Mouse (Mus musculus) brain, embryonic 14.5 days (tissue): ENCODE data around the gene Lrr1. TPM values are rescaled to one million over a fixed set of nuclear protein-coding genes. Genes with fewer than 3 reads are reported as not detected.
A peak's percentile ranks its signal among the peaks of the same experiment; 100 is the strongest.

Source experiments
- DNase-seq: peaks from one replicate; pipeline ENCODE4 v3.0.0-alpha.2; 2011; ENCODE audit warnings: low read depth
- CTCF ChIP-seq: fragments of 200-500 bp; IDR thresholded peaks from 2 replicates; pipeline ENCODE4 v1.5.1; 2012; ENCODE audit warnings: inconsistent platforms, mild to moderate bottlenecking, moderate library complexity, borderline replicate concordance; ENCODE audit not compliant: insufficient read depth, insufficient read length; ENCODE audit errors: extremely low read depth
- POLR2A ChIP-seq: fragments of 200-500 bp; IDR thresholded peaks from 2 replicates; pipeline ENCODE4 v1.6.1; 2012; ENCODE audit warnings: mild to moderate bottlenecking, inconsistent platforms, borderline replicate concordance; ENCODE audit not compliant: poor library complexity, insufficient read depth, insufficient read length, severe bottlenecking; ENCODE audit errors: extremely low read depth
- polyA plus RNA-seq: library from polyadenylated mRNA; depleted of rRNA; stranded (reverse); fragments of >200 nt; gene quantifications from 2 replicates; pipeline ENCODE4 v1.2.3, GENCODE M21; 2012

Lrr1 gene
- polyA plus RNA-seq, 1 experiment: 4.9 TPM

- no peak for DNase-seq
- TF ChIP-seq CTCF: no peak
- TF ChIP-seq POLR2A: no peak
Observed at GRCm38 (mm10) chr12:69191396-69191795, 22.8 kb downstream of the Lrr1 start.

GRCm38 (mm10) chr12:69192637-69193036 lies 24.0 kb downstream of the Lrr1 start:
- TF ChIP-seq POLR2A (no peak), CTCF (no peak)
- no peak for DNase-seq

DNA sequence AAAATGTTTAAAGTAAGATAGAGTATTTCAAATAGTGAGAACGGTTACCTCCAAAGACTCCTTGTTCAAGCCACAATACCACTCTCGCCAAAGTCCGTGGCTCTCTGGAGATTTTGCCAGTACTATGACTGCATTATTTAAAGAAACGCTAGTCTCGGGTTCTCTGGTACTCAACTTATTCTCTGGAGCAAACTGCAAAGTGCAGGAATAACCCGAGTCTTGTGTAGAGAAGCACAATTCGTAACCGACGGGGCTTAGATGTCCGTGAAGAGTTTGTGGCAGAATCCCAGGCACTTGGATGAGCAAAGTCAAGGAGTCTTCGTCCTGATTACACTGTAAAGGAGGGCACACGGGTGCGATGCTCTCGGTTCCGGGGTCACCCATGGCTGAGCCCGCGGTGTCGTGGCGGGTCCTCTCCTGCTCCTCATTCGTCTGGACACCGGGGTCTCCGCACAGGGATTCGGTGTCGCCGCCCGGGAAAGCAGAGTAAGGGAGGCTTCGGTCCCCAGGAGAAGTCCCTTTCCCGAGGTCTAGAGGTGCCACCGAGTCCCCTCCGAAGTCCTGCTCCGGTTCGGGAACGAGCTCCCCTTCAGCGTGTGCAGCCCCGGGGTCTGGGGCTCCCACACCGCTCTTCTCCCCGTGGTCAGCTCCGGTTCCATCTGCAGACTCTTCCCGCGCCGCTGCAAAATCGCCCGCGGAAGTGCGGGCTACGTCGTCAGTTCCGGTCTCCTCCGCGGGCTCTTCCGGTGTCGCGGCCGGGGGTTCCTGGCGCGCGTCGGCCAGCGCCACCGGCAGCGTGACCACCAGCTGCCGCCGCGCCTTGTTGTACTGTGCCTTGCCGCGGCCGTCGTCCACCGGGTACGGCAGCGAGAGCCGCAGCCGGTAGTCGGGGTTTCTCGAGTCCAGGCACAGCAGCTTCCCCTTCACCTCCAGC lies 28.1 kb downstream of the Lrr1 start, which contains the start of gene Gm49383:
Gm49383 (minus strand) TSS at position 661 of the 934 bp plus-strand sequence.
- peak; percentile 93 for DNase-seq
- TF ChIP-seq CTCF (no peak), POLR2A (peak; percentile 96)

DNA sequence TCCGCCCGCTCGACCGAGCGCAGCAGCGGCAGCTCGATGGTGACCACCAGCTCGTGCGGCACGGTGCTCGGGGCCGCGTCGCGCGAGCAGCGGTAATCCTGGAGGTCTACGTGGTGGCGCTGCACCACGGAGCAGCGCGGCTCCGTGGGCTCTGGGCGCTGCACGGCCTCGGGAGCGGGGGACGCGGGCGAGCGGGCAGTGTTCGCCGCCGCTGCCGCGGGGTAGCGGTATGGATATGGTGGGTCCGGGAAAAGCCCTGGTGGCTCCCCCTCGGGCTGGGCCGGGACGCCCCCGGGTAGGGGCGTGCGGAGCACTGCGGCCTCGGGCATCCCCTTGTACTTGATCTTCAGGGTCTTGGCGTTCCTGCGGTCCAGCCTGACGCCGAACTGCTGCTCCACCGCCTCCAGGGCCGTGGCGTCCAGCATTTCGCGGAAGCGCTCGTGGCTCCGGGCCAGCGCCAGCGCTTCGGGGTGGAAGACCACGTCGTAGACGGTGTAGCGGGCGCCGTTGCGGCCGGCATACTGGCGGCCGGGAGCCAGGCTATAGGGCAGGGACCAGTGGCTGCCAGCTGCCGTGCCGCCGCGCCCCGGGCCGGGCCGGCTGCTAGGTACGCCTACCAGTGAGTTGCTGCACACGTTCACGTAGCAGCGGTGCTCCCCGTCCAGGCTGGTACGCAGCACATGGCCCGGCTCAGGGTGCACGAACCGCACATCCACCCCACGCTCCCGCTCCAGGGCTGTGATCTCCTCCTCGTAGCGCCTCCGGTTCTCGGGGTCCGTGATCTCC lies 29.0 kb downstream of the Lrr1 start:
- peak; percentile 63 for DNase-seq
- no peak for TF ChIP-seq CTCF
- no peak for TF ChIP-seq POLR2A

DNA sequence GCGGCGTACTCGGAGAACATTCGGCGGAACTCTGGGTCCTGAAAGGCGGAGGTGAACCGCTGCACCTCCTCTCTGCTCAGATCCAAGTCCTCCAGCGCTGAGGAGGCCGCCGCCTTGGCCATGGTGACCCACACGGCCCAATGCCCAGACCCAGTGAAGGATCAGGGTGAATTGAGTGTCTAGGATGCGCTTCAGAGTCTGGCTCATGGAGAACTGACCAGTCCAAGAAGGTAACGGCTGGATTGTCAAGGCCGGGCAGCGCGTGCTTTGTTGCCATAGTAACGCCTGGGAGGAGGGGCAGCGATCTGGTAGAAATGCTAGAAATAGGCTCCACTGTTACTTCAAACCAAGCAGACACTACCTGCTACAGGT lies 29.5 kb downstream of the Lrr1 start, which contains the start of gene Dnaaf2:
Dnaaf2 (minus strand) TSS at position 266 of the 372 bp plus-strand sequence.
- peak; percentile 80 for DNase-seq
- TF ChIP-seq POLR2A: no peak

DNA sequence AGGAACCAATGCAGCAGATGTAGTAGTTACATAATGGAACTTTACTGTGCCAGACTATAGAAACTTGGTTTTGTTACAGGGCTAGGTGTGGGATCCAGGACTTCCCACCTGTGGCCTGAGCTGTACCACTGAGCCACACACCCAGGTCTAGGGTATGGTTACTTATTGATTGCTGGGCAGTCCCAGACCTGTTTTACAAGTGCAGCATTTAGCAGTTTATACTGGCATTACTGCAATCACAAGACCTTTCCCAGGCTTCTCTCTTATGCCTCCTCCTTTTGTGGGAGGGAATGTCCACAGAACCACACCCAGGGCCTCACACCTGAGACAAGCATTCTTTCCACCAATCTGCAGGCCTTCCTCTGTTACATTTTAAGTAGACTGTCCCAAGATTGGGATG lies 30.4 kb downstream of the Lrr1 start:
- TF ChIP-seq CTCF (no peak), POLR2A (no peak)

DNA sequence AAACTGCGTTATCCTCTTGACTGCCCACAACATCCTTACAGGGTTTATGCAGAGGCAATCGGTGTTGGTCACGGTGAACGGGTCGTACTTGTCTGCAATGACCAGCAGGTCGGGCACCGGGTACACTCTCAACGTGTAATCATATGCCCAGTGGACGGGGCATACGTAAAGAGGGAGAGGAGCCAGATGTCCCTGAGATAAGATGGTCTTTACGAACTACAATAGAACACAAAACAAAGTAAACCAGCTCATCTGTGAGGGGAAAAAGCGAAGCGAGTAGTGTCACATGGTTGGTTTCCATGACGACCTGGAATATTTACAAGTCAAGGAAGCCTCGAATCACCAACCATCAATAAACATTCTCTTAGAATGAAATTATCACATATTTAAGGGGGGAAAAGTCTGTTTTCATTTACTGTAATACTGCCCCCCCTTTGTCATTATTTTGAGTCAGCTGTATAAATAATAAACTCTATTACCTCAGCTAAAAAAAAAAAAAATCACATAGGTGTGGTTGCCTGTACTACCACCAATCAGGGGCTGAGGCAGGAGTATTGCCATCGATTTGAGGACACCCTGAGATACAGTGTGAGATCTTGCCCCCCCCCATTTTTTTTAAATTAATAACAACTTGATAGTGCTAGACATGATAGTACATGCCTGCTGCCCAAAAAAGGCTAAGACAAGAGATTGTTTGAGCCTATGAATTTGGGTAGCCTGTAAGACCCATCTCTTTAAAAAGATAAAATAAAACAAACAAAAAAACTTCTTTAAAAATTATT lies 35.6 kb downstream of the Lrr1 start, which contains the start of gene Gm49384:
Gm49384 (minus strand) TSS at position 216 of the 782 bp plus-strand sequence.
- TF ChIP-seq CTCF: no peak
- no peak for TF ChIP-seq POLR2A
- DNase-seq: peak; percentile 64

More for the DNA sequence above, 30.4 kb downstream of the Lrr1 start:
- DNase-seq: no peak

DNA sequence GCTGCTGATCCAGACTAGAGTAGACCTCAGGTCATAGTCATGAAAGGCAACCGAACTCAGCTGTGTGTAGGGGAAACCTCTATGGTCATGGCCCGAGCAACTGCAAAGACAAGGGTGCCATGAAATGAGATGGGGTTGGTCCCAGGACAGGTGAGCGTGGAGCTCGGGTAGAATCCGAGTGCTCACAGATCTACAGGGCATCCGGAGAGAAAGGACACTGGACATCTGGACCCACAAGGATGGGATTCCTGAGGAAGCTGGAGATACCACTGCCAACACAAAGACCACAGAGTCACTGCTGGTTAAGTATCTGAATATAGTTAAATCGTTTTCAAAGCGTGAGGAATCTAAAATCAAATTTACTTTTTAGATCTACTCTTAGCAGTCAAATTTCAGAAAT lies 38.8 kb downstream of the Lrr1 start:
- no peak for DNase-seq
- TF ChIP-seq POLR2A: no peak
- TF ChIP-seq CTCF: no peak

DNA sequence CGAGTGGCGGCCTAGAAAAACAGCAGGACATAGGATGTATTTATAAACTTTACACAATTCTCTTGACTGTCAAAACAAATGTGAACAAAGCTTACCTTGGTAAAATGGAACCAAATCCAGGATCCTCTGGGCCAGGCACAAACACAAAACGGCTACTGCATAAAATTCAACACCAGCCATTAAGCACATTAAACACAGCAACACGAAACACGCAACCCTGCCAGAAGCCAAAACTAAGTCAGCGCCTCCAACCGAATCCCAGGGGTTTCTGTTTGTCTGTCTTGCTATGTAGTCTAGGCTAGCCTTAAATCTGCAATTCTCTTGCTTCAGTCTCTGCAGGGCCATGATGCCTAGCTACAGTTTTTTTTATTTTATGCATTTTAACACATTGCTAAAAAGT lies 39.3 kb downstream of the Lrr1 start:
- no peak for DNase-seq
- TF ChIP-seq POLR2A (no peak), CTCF (no peak)

DNA sequence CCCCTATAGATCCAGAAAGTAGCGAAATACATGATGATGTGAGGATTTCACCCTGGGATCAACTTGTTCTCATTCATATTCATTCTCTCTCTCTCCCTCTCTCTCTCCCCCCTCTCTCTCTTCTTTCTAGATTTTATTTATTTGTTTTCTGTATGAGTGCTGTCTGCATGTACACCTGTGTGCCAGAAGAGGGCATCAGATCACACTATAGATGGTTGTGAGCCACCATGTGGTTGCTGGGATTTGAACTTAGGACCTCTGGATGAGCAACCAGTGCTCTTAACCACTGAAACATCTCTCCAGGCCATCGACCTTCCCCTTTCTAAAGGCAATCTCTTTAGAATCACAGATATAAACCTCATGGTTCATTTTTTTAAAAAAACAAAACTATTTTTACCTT lies 39.9 kb downstream of the Lrr1 start:
- TF ChIP-seq CTCF (no peak), POLR2A (no peak)

GRCm38 (mm10) chr12:69210056-69210979 lies 41.7 kb downstream of the Lrr1 start:
- TF ChIP-seq CTCF: no peak
- DNase-seq: no peak

More for the DNA sequence above, 39.9 kb downstream of the Lrr1 start:
- DNase-seq: no peak
